ENCODE assay signal across 8 mouse cellular contexts in the genomic region with DNA sequence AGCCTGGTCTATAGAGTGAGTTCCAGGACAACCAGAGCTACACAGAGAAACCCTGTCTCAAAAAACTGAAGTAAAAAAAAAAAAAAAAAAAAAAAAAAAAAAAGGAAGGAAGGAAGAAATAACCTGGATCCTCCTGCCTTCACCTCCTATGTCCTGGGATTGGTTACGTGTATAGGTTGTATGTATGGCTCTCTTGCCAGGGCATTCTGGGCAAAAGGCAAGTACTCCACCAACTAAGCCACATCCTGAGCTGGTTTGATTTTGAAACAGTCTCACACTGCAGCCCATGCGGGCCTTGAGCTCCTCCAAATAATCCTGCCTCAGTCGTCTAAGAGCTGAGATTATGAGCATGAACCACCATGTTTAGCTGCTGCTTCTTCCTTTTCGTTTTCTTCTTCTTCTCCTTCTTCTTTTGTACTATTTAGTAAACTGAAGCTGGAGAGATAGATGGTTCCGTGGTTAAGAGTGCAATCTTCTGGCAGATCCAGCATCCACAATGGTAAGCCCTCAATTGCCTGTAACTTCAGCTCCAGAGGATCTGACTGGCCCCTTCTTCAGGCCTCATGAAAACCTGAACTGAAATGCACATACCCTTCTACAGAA. TPM values are rescaled to one million over a fixed set of nuclear protein-coding genes. Genes with fewer than 3 reads are reported as not detected.
DNase-seq lines count a peak whose midpoint lies in the region; ATAC-seq lines count a peak whose summit lies in the region.

No protein-coding gene starts in this region.

- H3K4me2 ChIP-seq in kidney, embryonic 14.5 days (replicated peaks; ENCODE audit: low read depth, low read length): peak overlapping the region; percentile 71
- H3K4me2 ChIP-seq in hindbrain, embryonic 14.5 days (replicated peaks): peak overlapping the region; percentile 83
- peak overlapping the region; percentile 91 for H3K4me2 ChIP-seq in midbrain, embryonic 16.5 days (ENCODE audit: low read length)

- WGBS in kidney, embryonic 14.5 days: 73% methylated on average over 5 of the region's 5 CpGs
- WGBS in hindbrain, embryonic 14.5 days: 74% methylated on average over 5 of the region's 5 CpGs
- 81% methylated on average over 5 of the region's 5 CpGs for WGBS in midbrain, embryonic 16.5 days

- H3K4me3 ChIP-seq in kidney, embryonic 14.5 days (ENCODE audit: low read length): peak overlapping the region; percentile 90
- H3K4me3 ChIP-seq in hindbrain, embryonic 14.5 days (replicated peaks; ENCODE audit: low read length): peak overlapping the region; percentile 97
- H3K4me3 ChIP-seq in midbrain, embryonic 16.5 days (ENCODE audit: low read depth, low read length): peak overlapping the region; percentile 96; the same call in 1 of the 2 replicates

- H3K27ac ChIP-seq in kidney, embryonic 14.5 days (ENCODE audit: low read depth, low read length): no peak overlapping the region
- peak overlapping the region; percentile 95; the same call in 1 of the 2 replicates for H3K27ac ChIP-seq in hindbrain, embryonic 14.5 days
- H3K27ac ChIP-seq in midbrain, embryonic 16.5 days (ENCODE audit: low read length): peak overlapping the region; percentile 94; the same call in 1 of the 2 replicates

- peaks cover 21% of the 10 kb centered on the region for H3K36me3 ChIP-seq in kidney, embryonic 14.5 days (ENCODE audit: control insufficient read depth, insufficient read depth, low read length)
- peaks cover 21% of the 10 kb centered on the region for H3K36me3 ChIP-seq in hindbrain, embryonic 14.5 days (replicated peaks; ENCODE audit: control insufficient read depth, insufficient read depth)
- H3K36me3 ChIP-seq in midbrain, embryonic 16.5 days (ENCODE audit: control insufficient read depth, insufficient read depth, low read length): peaks cover 4% of the 10 kb centered on the region; the same call in 1 of the 2 replicates

- H3K27me3 ChIP-seq in kidney, embryonic 14.5 days (ENCODE audit: control insufficient read depth, insufficient read depth, low read length): peaks cover 3% of the 10 kb centered on the region; the same call in 1 of the 2 replicates
- no peaks in the 10 kb centered on the region for H3K27me3 ChIP-seq in hindbrain, embryonic 14.5 days (ENCODE audit: control insufficient read depth, insufficient read depth, low read length)
- no peaks in the 10 kb centered on the region for H3K27me3 ChIP-seq in midbrain, embryonic 16.5 days (ENCODE audit: control insufficient read depth, insufficient read depth, low read depth, low read length)

- H3K9ac ChIP-seq in kidney, embryonic 14.5 days (ENCODE audit: low read depth, low read length): peak overlapping the region; percentile 35; the same call in 1 of the 2 replicates
- peak overlapping the region; percentile 96 for H3K9ac ChIP-seq in hindbrain, embryonic 14.5 days
- H3K9ac ChIP-seq in midbrain, embryonic 16.5 days (ENCODE audit: low read depth, low read length): no peak overlapping the region

- no peak for DNase-seq in kidney, postnatal 10 days
- peak; percentile 39 for DNase-seq in MN1 (ENCODE audit: low spot score)
- DNase-seq in hindbrain, embryonic 14.5 days (ENCODE audit: low spot score): no peak
- no peak for DNase-seq in frontal cortex, postnatal 10 days (ENCODE audit: low spot score in 2 of 2)
- DNase-seq in kidney, adult 11 months: no peak
- DNase-seq in urinary bladder, postnatal 4 days (ENCODE audit: low spot score in 2 of 2): no peak

- no peaks in the 10 kb centered on the region for H3K9me3 ChIP-seq in kidney, embryonic 14.5 days (ENCODE audit: control insufficient read depth, low read length)
- H3K9me3 ChIP-seq in hindbrain, embryonic 14.5 days (ENCODE audit: control insufficient read depth, low read length): no peaks in the 10 kb centered on the region
- no peaks in the 10 kb centered on the region for H3K9me3 ChIP-seq in midbrain, embryonic 16.5 days (replicated peaks; ENCODE audit: control insufficient read depth, low read length, poor library complexity, severe bottlenecking)

- H3K4me1 ChIP-seq in kidney, embryonic 14.5 days (ENCODE audit: control insufficient read depth, insufficient read depth, low read length): peaks cover 28% of the 10 kb centered on the region
- H3K4me1 ChIP-seq in hindbrain, embryonic 14.5 days (replicated peaks; ENCODE audit: control insufficient read depth, insufficient read depth, low read length): peaks cover 29% of the 10 kb centered on the region; the same call in 1 of the 2 replicates
- H3K4me1 ChIP-seq in midbrain, embryonic 16.5 days (ENCODE audit: control insufficient read depth, insufficient read depth, low read length): peaks cover 24% of the 10 kb centered on the region

- ATAC-seq in kidney, embryonic 14.5 days (ENCODE audit: low FRiP score, low TSS enrichment): no peak
- no peak for ATAC-seq in hindbrain, embryonic 14.5 days (ENCODE audit: low FRiP score)
- ATAC-seq in midbrain, embryonic 16.5 days: no peak

RNA-seq across cellular contexts. Expression of gene Clk2, which starts 0.9 kb away (rescaled TPM):
- 33.8 and 35.1 TPM in 2 replicates for polyA plus RNA-seq in kidney, embryonic 14.5 days (2014; fragmentation: Nextera tagmentation; extraction: Ambion mirVana)
- 19.0 and 19.2 TPM in 2 replicates for polyA plus RNA-seq in hindbrain, embryonic 14.5 days (2014; fragmentation: Nextera tagmentation; extraction: Ambion mirVana)
- polyA plus RNA-seq in midbrain, embryonic 16.5 days (2015; fragmentation: Nextera tagmentation; extraction: Ambion mirVana): 15.9 and 19.7 TPM in 2 replicates

RNA-seq across cellular contexts. Expression of gene Hcn3, which starts 3.7 kb away (rescaled TPM):
- 0.49 and 0.73 TPM in 2 replicates for polyA plus RNA-seq in kidney, embryonic 14.5 days (2014; fragmentation: Nextera tagmentation; extraction: Ambion mirVana)
- 29.9 and 36.8 TPM in 2 replicates for polyA plus RNA-seq in hindbrain, embryonic 14.5 days (2014; fragmentation: Nextera tagmentation; extraction: Ambion mirVana)
- 59.1 and 65.9 TPM in 2 replicates for polyA plus RNA-seq in midbrain, embryonic 16.5 days (2015; fragmentation: Nextera tagmentation; extraction: Ambion mirVana)

RNA-seq across cellular contexts. Expression of gene Scamp3, which starts 13.5 kb away (rescaled TPM):
- 84.6 and 107 TPM in 2 replicates for polyA plus RNA-seq in kidney, embryonic 14.5 days (2014; fragmentation: Nextera tagmentation; extraction: Ambion mirVana)
- 128 and 134 TPM in 2 replicates for polyA plus RNA-seq in hindbrain, embryonic 14.5 days (2014; fragmentation: Nextera tagmentation; extraction: Ambion mirVana)
- 145 and 152 TPM in 2 replicates for polyA plus RNA-seq in midbrain, embryonic 16.5 days (2015; fragmentation: Nextera tagmentation; extraction: Ambion mirVana)

RNA-seq across cellular contexts. Expression of gene Fam189b, which starts 19.2 kb away (rescaled TPM):
- polyA plus RNA-seq in kidney, embryonic 14.5 days (2014; fragmentation: Nextera tagmentation; extraction: Ambion mirVana): 34.5 and 49.3 TPM in 2 replicates
- 32.9 and 33.3 TPM in 2 replicates for polyA plus RNA-seq in hindbrain, embryonic 14.5 days (2014; fragmentation: Nextera tagmentation; extraction: Ambion mirVana)
- 31.8 and 33.6 TPM in 2 replicates for polyA plus RNA-seq in midbrain, embryonic 16.5 days (2015; fragmentation: Nextera tagmentation; extraction: Ambion mirVana)

RNA-seq across cellular contexts. Expression of gene Pklr, which starts 27.8 kb away (rescaled TPM):
- polyA plus RNA-seq in kidney, embryonic 14.5 days (2014; fragmentation: Nextera tagmentation; extraction: Ambion mirVana): 1.3 and 1.5 TPM in 2 replicates
- 0.11 TPM in 1 of 2 replicates, not detected in the other for polyA plus RNA-seq in hindbrain, embryonic 14.5 days (2014; fragmentation: Nextera tagmentation; extraction: Ambion mirVana)
- polyA plus RNA-seq in midbrain, embryonic 16.5 days (2015; fragmentation: Nextera tagmentation; extraction: Ambion mirVana): 0.30 TPM in 1 of 2 replicates, not detected in the other

Comparison
In these comparisons a context has a peak if more than half of its experiments do, and no peak if none do; other contexts are left out.
1. RNA of gene Hcn3, which starts 3.7 kb away (polyA plus RNA-seq): 59.1 to 65.9 TPM in midbrain, embryonic 16.5 days and 29.9 to 36.8 TPM in hindbrain, embryonic 14.5 days; 0.49 to 0.73 TPM in kidney, embryonic 14.5 days; every median in the first group is over 10 times any median in the second.
2. Peak in every context shown above with its lines, with median percentiles within 50 percentile points of each other: H3K4me2 ChIP-seq and H3K4me3 ChIP-seq.